Mouse (Mus musculus) right cerebral cortex, postnatal 4 days (tissue): Measurements from ENCODE around the gene Sobp.

Experiments
- DNase-seq: peaks from one replicate; pipeline ENCODE4 v3.0.0-alpha.2; 2022

The Sobp gene

DNA sequence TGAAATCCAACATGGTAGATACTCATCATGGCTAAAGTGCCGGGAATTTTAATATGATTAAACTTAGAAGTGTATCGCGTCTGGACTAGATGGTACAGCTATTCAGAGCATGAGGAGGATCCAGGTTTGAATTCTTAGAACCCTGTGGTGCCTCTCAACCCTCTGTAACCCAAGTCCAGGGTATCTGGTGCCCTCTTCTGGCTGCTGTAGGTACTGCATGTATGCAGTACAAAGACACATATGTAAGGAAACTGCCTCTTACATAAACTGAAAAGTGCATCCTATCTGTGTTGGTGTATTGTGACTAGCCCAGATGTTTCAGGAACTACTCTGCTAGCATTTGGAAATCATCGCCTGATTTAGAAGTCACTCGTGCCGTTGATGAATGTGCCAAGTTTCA, 184.4 kb downstream of the Sobp start:
- peak; percentile 69 for DNase-seq

DNA sequence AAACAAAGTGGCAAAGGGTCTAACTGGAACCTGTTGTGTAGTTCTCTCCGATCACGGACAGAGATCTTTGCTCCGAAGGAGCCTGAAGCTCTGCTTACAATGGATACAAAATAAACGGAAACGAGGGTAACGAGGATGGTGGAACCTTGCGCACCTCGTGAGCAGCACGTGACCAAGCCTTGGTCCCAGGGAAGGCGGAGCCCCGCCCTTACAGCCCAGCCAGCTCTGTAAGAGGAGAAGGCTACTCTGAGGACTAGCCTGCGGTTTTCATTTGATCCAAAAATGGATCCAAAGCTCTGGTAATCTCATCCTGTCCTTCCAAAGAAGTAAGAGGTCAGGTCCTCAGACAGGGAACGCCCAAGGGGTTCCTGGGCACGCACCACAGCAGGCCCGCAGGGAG, 185.7 kb downstream of the Sobp start:
- DNase-seq: no peak

DNA sequence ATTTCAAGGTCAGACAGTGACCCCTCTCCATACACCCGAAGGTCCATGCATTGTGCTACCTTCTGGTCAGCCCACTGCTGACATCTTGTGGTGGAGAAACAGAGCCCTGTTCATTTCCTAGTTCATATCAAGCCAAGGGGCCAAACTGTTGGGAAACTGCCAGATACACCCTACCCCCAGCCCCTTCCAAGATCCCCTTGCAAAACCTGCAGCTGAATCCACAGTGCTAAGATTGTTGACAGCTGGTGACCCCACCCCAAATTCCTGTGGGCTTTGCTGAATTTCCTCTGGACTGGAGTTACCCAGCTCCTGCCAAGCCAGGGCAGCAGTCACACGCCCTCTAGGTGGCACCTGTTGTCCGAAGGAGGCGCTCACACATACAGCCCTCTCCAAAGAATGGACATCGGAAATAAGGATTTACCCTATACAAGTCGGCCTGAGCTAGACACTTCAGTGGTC, 186.7 kb downstream of the Sobp start:
- DNase-seq: no peak

GRCm38 (mm10) chr10:42984886-42985285, 189.4 kb downstream of the Sobp start:
- no peak for DNase-seq

- DNase-seq: no peak
Measured at GRCm38 (mm10) chr10:42980999-42981757, 193.2 kb downstream of the Sobp start.

DNA sequence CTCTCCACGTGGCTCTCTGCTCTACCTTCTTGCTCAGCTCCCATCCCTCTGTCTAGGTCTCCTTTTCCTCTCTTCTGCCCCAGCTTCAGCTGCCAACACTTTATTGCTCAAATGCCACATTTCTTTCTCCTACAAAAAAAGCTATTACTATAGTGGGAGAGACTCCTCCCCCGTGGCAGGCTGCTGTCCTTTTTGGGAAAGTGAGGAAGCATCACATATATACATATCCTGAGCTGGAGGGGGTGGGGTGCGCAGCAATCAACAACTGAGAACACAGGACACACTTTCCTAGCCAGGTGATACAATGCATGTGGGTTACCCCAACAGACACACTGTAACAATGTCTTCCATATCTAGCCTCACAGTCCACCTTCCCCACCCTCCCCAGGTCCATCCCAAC, 196.0 kb downstream of the Sobp start:
- no peak for DNase-seq

DNA sequence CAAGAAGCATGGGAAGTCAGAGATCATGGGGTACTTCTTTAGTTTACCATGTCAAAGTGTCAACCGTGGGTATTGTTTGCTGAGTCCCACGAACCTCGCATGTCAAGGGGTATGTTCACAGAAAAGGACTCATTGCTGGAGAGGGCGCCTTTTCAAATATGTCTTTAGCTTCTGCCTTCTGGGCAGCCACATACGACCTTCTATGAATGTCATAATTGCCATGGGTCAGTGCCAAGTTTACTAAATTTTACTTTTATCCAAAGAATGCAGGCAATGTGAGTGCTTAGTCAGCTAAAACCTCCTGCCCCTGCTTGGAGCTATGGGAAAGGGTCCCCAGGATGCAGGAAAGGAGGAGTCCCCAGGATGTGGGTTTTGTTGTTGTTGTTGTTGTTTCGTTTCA, 197.8 kb downstream of the Sobp start:
- no peak for DNase-seq

DNA sequence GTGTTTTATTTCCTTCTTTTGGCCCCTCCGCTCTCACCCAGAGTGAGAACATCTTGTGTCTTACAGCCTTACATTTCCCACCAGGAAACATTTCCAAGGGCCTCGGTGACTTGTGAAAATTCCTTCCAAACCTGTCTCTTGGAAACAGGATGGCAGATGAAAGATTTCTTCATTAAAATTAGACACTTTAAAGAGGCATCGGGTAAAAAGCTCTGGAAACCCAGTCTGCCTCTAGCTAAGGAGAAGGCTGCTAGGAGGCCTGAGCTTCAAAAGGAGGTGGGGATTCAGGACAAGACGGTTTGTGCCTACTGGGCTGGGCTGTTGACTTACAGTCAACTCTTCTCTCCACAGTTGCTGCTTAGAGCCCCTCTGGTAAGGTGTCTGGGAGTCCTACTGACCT, 200.8 kb downstream of the Sobp start:
- DNase-seq: no peak

- DNase-seq: peak; percentile 84
Measured at GRCm38 (mm10) chr10:42972504-42973172, 201.7 kb downstream of the Sobp start.

DNA sequence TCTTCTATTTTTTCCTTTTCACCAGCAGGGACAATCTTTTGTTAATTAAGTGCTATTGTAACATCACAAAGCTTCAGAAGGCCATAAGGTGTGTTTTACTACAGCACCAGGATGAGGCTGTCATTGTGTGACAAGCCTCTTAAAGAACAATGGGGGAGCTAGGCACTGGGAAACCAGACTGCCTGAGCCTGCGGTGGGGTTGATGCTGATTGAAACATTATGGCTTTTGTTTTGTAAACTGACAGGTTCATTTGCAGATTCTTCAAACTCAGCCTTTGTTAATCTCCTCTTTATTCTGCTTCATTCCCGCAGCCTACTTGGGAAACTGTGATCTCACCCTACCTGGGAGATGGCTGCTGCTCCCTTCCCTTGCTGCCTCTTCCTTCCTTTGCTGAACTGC, 206.0 kb downstream of the Sobp start:
- DNase-seq: no peak

GRCm38 (mm10) chr10:42963061-42963460, 211.3 kb downstream of the Sobp start:
- no peak for DNase-seq

DNA sequence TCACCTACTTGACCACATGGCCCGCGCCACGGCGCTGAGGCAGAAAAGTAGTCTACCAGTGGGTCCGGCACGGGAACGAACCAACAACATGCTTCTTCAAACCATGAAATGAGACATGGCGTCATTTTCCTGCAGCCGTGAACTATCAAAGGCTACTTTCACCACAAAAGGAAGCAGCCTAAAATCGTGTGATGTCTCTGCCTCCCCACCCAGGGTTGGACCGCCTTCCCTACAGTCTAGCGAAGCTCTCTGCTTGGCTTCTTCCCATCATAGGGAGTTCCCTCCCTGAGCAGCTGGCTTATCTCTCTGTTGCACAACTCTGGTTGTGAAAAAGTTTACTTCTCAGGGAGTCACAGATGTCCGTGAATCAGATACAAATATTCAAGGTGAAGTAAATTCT, 211.7 kb downstream of the Sobp start:
- no peak for DNase-seq

DNA sequence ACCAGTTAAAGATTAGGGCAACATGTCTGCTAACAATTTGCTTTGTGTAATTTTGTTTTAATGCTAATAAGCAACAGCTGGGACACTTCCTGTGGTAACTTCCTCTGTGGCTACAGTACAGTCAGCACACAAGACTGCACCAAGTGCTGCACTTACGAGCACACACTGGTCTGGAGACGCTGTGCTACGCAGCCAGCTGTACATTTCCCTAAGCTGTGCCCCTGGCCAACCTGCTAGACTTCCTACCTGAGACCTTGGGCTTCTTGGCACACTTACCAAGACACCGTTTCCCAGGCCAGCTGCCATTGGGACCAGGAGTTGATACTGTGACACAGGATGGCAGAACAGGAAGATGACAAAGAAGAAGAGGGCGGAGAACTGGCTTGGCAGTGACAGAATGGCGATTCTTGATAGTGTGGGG, 212.1 kb downstream of the Sobp start:
- DNase-seq: no peak

GRCm38 (mm10) chr10:42961771-42962170, 212.6 kb downstream of the Sobp start:
- DNase-seq: no peak

DNA sequence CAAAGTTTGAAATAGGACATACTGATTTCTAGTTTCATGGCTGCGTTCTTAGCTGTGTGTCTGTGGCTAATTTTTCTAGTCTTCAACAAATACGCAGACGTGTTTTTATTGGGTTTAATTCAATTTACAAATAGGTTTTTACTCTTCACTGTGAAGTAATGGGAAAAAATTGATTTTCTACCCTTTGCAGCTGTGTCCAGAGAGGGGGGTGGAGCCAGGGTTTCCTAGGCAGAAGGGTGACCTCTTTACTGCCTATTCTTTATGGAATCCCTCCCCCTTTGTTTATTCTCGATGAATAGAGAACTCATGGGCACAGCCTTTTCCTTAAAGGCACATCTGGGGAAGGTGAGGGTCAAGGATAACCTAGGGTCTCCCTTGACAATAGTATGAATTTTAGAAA, 215.6 kb downstream of the Sobp start:
- DNase-seq: no peak

- DNase-seq: peak; percentile 74
Measured at GRCm38 (mm10) chr10:42957881-42958651, 216.3 kb downstream of the Sobp start.

DNA sequence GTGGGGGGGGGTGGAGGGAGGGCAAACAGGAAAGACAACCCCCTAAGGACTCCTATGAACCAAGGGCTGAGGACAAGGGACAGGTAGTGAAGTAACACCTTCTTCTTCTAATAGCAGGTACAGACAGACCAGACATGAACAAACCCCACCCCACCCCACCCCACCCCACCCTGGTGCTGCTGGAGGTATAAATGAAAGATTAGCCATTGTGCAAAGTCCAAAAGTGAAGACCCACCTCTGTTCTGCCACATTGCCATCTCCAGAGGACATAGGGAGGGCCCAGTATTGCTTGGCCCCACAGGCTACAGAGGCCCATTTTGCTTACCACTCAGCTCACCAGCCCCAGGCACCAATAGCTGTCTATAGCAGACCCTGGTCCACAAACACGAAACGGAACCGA, 219.1 kb downstream of the Sobp start:
- no peak for DNase-seq

DNA sequence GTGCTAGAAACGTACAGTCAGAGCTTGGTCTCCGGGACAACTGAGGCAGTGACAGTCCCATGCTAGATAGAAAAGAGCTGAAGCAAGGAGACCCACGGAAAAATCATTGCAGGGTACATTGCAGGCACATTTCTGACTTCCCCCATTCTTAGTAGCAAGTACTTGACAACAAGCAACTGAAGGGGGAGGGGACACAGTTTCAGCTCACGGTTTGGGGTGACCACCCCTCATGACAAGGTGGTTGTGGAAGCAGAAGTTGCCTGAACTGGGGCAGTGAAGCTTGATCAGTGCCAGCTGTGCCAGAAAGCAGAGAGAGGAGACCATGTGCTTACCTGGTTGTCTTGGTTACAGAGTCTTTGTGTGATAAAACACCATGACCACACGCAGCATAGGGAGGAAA, 220.7 kb downstream of the Sobp start:
- DNase-seq: no peak
